Mouse (Mus musculus): ENCODE data around the gene Tom1l2. TPM values are rescaled to one million over a fixed set of nuclear protein-coding genes. Genes with fewer than 3 reads are reported as not detected.

The Tom1l2 gene
- polyA plus RNA-seq, 1 experiment from 2014 or later = 26.1 TPM

DNA sequence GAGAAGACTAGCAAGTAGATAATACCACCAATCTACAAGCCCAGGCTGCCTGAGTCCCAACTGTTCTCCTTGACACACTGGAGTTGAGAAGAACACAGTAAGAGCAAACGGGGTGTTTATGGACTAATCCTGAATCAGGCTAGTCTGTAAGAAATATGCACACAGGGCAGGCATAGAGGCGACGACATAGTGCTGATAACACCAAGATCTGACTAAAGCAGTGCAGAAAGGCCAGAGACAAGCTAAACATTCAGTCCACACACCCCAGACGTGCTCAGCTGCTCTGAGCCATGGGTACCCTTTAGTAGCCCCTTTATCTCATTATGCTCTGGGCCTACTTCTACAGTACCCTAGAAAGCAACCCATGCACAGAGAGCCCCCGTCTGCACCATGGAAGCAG is 73.2 kb downstream of the Tom1l2 start:
- peaks cover 24% of the 10 kb centered on the region for H3K4me1 ChIP-seq
- no peak overlapping the region for H3K27ac ChIP-seq
- H3K9ac ChIP-seq = no peak overlapping the region
- H3K27me3 ChIP-seq = no peaks in the 10 kb centered on the region
- no peak overlapping the region for H3K4me2 ChIP-seq
- no peak overlapping the region for H3K4me3 ChIP-seq
- WGBS = 61% methylated on average over 5 of the region's 5 CpGs
- H3K36me3 ChIP-seq = no peaks in the 10 kb centered on the region
- ATAC-seq (ENCODE audit: borderline replicate concordance, extremely low read depth, low FRiP score, low TSS enrichment) = no peak
- H3K9me3 ChIP-seq = no peaks in the 10 kb centered on the region

DNA sequence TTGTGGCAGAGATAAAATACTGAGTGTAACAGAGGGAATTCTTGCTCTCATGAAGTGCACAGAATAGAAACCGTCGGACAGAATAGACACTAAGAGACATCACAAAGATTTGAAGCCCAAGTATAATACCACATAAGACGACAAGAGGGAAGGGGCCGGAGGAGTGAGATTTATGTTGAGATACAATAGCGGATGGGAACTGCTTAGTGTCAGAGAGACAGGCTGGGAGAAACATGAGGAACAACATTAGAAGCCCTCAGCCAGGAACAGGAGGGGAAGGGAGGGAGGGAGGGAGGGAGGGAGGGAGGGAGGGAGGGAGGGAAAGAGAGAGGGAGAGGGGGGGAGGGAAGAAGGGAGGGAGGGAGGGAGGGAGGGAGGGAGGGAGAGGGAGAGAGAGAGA is 74.9 kb downstream of the Tom1l2 start:
- Histone ChIP-seq H3K4me1 (peaks cover 39% of the 10 kb centered on the region), H3K4me3 (no peak overlapping the region), H3K36me3 (no peaks in the 10 kb centered on the region), H3K27ac (no peak overlapping the region), H3K4me2 (no peak overlapping the region), H3K27me3 (no peaks in the 10 kb centered on the region), H3K9ac (no peak overlapping the region), H3K9me3 (no peaks in the 10 kb centered on the region)
- no peak for ATAC-seq (ENCODE audit: borderline replicate concordance, extremely low read depth, low FRiP score, low TSS enrichment)
- WGBS = 31% methylated on average over 5 of the region's 5 CpGs

DNA sequence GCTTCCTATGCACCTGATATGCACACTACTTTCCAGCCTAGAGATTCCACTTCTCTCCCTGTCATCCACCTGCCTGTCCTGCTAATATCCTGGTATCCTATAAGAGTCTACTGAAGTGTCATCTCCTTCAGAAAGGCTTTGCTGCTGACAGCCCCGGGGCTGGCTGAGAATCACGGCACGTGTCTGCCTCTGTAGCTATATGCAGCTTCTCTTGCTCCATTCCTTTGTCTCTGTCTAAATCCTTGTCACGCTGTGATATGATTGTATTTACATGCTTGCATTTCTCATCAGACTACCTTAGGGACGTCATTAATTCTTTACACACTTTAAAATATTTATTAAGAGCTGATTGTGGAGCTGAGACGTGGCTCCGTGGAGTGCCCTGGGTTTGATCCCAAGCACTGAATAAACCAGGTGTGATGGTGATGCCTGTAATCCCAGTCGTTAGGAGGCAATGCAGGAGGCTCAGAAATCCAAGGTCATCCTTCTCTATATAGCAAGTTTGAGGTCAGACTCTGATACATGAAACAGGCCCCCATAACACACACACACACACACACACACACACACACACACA is 75.5 kb downstream of the Tom1l2 start:
- 62% methylated on average over 8 of the region's 8 CpGs for WGBS
- peaks cover 40% of the 10 kb centered on the region for H3K4me1 ChIP-seq

DNA sequence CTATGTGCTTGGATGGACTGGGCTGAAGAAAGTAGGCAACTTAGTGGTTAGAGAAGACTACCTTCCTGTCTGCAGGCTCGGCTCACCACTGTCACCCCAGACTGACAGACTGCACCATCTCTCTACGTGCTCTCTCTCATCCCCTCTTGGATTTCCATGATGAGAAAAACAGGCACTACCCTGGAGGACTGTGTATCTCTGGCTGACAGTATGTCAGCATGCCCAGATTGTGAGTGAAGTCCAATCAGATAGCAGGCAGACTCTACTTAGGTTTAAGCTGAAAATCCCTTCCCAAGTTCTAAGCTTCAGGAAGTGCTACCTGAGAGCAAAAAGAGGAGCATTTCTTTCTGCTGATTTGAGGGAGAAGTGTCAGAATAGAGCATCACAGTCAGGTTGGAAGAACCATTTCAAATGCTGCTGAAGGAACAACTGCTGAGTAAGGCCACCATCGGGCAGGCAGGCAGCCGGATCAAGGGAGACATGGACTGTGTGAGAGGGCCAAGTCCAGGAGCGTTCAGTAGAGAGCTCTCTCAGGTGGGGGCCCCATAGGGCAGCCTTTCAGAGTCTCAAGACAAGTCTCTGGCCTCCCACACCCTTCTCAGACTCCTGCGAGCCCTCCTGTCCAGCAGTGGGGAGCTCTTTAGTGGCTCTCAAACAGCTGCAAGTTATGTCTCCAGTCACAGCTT is 76.2 kb downstream of the Tom1l2 start:
- Histone ChIP-seq H3K36me3 (no peaks in the 10 kb centered on the region), H3K4me1 (peaks cover 40% of the 10 kb centered on the region), H3K27ac (no peak overlapping the region), H3K9me3 (no peaks in the 10 kb centered on the region), H3K9ac (no peak overlapping the region), H3K4me2 (no peak overlapping the region), H3K27me3 (no peaks in the 10 kb centered on the region), H3K4me3 (no peak overlapping the region)
- ATAC-seq (ENCODE audit: borderline replicate concordance, extremely low read depth, low FRiP score, low TSS enrichment) = no peak
- WGBS = 84% methylated on average over 6 of the region's 6 CpGs

More for the DNA sequence above, 75.5 kb downstream of the Tom1l2 start:
- no peaks in the 10 kb centered on the region for H3K27me3 ChIP-seq
- no peaks in the 10 kb centered on the region for H3K9me3 ChIP-seq
- H3K9ac ChIP-seq = no peak overlapping the region
- H3K4me3 ChIP-seq = no peak overlapping the region
- H3K36me3 ChIP-seq = no peaks in the 10 kb centered on the region
- H3K27ac ChIP-seq = no peak overlapping the region
- H3K4me2 ChIP-seq = no peak overlapping the region
- ATAC-seq (ENCODE audit: borderline replicate concordance, extremely low read depth, low FRiP score, low TSS enrichment) = no peak

DNA sequence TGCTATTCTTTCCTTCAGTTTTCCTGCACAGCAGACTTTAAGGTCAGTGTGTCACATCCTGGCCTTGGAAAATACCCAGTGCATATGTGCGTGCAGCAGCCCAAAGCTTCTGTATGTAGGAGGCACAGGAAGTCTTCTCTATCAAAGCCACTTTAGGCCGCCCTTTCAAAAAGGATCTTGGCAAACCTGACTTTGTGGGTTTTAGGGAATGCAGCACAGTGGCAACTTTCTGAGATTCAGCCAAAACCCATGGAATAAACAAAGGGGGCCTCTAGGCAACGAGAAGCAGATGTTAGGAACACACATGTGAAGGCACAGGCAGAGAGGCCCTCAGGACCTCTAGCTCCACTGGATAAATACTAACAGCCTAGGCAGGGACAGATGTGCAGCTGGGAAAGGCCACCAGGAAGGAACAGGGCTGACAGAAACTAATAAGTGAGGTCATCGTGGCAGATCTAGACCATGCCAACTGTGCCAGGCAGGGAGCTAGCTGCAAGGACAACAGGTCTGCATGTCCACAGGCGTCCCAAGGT is 79.4 kb downstream of the Tom1l2 start:
- 38% methylated on average over 5 of the region's 5 CpGs for WGBS
- H3K4me3 ChIP-seq = no peak overlapping the region
- no peaks in the 10 kb centered on the region; the same call in 1 of the 2 replicates for H3K36me3 ChIP-seq
- H3K4me1 ChIP-seq = peaks cover 22% of the 10 kb centered on the region
- H3K27ac ChIP-seq = peak overlapping the region; percentile 86
- H3K27me3 ChIP-seq = no peaks in the 10 kb centered on the region
- no peak overlapping the region for H3K4me2 ChIP-seq
- no peaks in the 10 kb centered on the region for H3K9me3 ChIP-seq
- no peak overlapping the region for H3K9ac ChIP-seq
- ATAC-seq (ENCODE audit: borderline replicate concordance, extremely low read depth, low FRiP score, low TSS enrichment) = peak; percentile 84

DNA sequence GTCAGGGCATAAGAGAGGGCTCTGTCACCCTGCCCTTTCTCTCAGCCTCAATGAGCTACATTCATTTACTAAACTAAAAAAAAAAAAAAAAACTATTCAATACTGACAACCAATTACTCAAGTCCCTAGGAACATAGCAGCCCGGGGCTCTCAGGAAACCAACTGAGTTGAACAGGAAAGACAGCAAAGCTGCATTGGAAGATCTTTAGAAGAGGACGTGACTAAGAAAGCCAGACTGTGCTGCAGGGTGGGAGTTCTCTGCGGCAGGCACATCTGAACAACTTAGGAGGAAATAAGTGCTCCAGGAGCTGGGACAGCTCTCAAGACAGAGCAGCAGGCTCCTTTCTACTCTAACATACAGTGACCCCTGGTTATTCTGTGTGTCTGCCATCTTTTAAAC is 84.1 kb downstream of the Tom1l2 start:
- WGBS = 60% methylated on average over 3 of the region's 3 CpGs
- H3K9ac ChIP-seq = no peak overlapping the region
- no peaks in the 10 kb centered on the region; the same call in 1 of the 2 replicates for H3K36me3 ChIP-seq
- ATAC-seq (ENCODE audit: borderline replicate concordance, extremely low read depth, low FRiP score, low TSS enrichment) = no peak
- no peak overlapping the region for H3K4me2 ChIP-seq
- peak overlapping the region; percentile 68 for H3K27ac ChIP-seq
- H3K4me3 ChIP-seq = no peak overlapping the region
- H3K27me3 ChIP-seq = no peaks in the 10 kb centered on the region
- H3K9me3 ChIP-seq = no peaks in the 10 kb centered on the region
- peaks cover 8% of the 10 kb centered on the region for H3K4me1 ChIP-seq

DNA sequence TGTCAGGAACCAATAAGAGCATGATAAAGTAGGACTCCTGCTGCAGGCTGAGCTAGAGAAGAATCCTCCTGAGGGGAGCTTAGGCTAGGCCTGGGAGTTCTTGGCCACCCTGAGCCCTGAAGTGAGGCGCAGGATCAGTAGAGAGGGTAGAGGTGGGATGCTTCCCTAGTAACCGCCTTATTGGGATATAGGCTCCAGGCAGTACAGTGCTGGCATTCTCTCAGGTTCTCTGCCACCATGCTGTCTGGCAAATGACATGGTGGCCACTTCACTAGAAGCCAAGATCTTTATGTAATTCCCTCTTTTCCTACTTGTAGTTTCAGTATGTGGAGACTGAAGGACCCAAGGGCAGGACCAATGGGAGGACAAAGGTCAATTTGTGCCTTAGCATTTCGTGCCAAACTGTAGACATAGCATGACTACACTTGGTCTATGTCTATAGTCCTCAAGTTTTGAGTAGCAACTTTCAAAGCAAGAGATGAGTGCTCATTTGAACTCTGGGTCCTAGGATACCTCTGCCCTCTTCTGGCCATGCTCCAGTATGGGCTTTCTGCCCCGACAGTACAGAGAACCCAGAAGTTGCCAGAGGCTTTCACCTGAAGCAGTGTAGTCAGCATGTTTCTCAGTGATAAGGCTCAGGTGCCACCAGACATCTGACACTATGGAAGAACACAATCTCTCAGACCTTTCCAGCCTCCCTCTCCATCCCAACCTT is 87.3 kb downstream of the Tom1l2 start:
- 79% methylated on average over 4 of the region's 4 CpGs for WGBS
- H3K9me3 ChIP-seq = no peaks in the 10 kb centered on the region
- H3K9ac ChIP-seq = no peak overlapping the region
- H3K4me1 ChIP-seq = no peaks in the 10 kb centered on the region
- no peak overlapping the region for H3K27ac ChIP-seq
- no peak for ATAC-seq (ENCODE audit: borderline replicate concordance, extremely low read depth, low FRiP score, low TSS enrichment)
- no peaks in the 10 kb centered on the region; the same call in 1 of the 2 replicates for H3K36me3 ChIP-seq
- no peaks in the 10 kb centered on the region for H3K27me3 ChIP-seq
- no peak overlapping the region for H3K4me2 ChIP-seq
- H3K4me3 ChIP-seq = no peak overlapping the region

DNA sequence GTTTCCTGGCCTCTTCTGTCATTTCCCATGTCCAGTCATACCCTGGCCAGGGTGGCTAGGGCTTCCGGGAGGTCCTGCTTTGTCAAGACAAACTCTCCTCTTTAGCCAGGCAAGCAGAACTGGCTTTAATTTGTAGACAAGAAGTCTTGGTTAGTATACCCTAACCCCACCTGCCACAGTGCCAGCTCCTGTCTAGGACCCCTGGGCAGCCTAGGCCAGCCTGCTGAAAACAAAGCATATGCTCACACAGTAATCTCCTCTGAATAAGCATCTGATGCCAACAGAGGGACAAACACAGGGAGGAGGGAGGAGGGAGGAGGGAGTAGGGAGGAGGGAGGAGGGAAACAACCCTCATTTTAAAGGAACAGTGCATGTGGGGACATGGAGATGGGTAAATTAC is 88.1 kb downstream of the Tom1l2 start:
- Histone ChIP-seq H3K4me3 (no peak overlapping the region), H3K27ac (no peak overlapping the region), H3K9ac (no peak overlapping the region), H3K4me2 (no peak overlapping the region), H3K4me1 (no peaks in the 10 kb centered on the region), H3K27me3 (no peaks in the 10 kb centered on the region), H3K9me3 (no peaks in the 10 kb centered on the region), H3K36me3 (no peaks in the 10 kb centered on the region; the same call in 1 of the 2 replicates)
- ATAC-seq (ENCODE audit: borderline replicate concordance, extremely low read depth, low FRiP score, low TSS enrichment) = no peak
- 88% methylated on average over 1 of the region's 1 CpGs for WGBS

DNA sequence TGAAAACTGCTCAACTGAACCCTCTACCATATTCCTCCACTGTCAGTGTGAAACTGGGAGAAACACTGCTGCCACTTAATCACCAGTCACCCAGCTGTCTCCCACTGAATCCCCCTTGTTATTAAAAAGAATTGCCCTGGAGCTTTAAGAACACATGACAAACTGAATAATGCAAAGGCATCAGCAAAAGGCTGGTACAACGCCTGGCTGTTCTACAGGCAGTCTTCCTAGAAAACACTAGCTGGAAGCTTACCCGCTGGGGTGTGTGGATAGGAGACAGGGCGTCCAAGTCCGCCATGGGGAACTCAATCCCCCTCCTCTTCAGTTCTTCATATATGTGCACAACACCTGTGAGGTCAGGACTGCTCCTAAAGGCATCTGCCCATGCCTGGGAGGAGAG is 90.3 kb downstream of the Tom1l2 start:
- 86% methylated on average over 4 of the region's 4 CpGs for WGBS
- no peaks in the 10 kb centered on the region for H3K9me3 ChIP-seq
- H3K27me3 ChIP-seq = no peaks in the 10 kb centered on the region
- H3K4me1 ChIP-seq = no peaks in the 10 kb centered on the region
- no peak for ATAC-seq (ENCODE audit: borderline replicate concordance, extremely low read depth, low FRiP score, low TSS enrichment)
- H3K4me2 ChIP-seq = no peak overlapping the region
- no peaks in the 10 kb centered on the region for H3K36me3 ChIP-seq
- no peak overlapping the region for H3K27ac ChIP-seq
- no peak overlapping the region for H3K4me3 ChIP-seq
- no peak overlapping the region for H3K9ac ChIP-seq

DNA sequence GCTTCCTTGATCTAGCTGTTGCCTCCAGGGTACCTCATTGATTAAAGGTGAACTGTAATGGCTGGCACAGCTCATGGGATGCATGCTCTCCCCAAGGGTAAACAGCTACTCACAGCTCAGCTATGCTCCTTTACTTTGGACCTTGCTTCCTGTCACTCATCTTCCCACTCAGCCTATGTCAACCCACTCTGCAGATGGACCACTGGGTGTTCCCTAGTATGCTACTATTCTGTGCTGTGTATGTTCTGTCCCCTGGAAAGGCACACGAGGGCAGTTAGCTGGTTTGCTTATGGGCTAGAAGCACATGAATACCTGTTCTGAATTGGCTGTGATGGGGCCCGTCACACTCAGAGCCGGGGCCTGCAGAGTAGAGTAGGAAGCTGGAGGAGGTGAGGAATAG is 92.0 kb downstream of the Tom1l2 start:
- Histone ChIP-seq H3K4me2 (no peak overlapping the region), H3K36me3 (no peaks in the 10 kb centered on the region), H3K4me1 (peaks cover 12% of the 10 kb centered on the region), H3K9me3 (no peaks in the 10 kb centered on the region), H3K9ac (no peak overlapping the region), H3K27me3 (no peaks in the 10 kb centered on the region), H3K4me3 (no peak overlapping the region), H3K27ac (no peak overlapping the region)
- WGBS = 85% methylated on average over 3 of the region's 3 CpGs
- no peak for ATAC-seq (ENCODE audit: borderline replicate concordance, extremely low read depth, low FRiP score, low TSS enrichment)

DNA sequence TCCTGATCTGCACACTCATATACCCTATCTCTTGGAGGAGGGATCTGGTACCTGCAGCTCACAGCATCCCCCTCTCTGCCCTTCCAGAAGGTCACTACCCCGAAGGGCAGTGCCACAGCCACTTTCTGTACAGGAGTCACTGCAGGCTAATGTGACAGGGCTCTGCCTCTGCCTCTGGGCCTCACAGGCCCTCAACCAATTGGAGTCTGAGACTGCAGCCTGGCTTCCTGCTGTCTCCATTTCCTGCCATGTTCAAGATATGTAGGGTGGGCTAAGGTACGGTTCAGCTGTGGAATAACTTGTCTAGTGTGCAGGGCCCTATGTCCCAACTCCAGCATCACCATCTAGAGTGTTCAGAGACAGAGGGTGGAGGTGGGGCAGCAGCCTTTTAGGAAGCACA is 95.0 kb downstream of the Tom1l2 start:
- Histone ChIP-seq H3K4me2 (no peak overlapping the region), H3K36me3 (no peaks in the 10 kb centered on the region), H3K4me3 (no peak overlapping the region), H3K27ac (no peak overlapping the region), H3K9ac (no peak overlapping the region), H3K27me3 (no peaks in the 10 kb centered on the region), H3K4me1 (peaks cover 22% of the 10 kb centered on the region), H3K9me3 (no peaks in the 10 kb centered on the region)
- 65% methylated on average over 2 of the region's 2 CpGs for WGBS
- ATAC-seq (ENCODE audit: borderline replicate concordance, extremely low read depth, low FRiP score, low TSS enrichment) = no peak

DNA sequence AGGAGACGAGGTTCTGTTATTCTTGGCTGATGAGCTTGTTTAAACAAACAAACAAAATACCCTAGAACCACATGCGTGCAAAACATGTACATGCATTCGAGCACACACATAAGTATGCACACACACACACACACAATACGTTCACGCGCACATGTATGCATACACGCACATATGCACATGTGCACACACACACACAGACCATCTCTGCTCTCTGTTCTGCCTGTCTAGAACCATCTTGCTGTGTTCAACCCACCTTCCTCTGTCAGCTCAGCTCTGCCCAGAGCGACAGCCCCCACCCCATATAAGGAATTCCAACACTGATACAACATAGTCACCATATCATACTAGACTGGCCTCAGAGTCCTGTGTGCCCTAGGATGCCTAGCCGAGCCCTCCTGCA is 96.0 kb downstream of the Tom1l2 start:
- WGBS = 69% methylated on average over 9 of the region's 9 CpGs
- Histone ChIP-seq H3K9ac (no peak overlapping the region), H3K9me3 (no peaks in the 10 kb centered on the region), H3K27ac (0 out of 2 replicates have a peak overlapping the region, but pooled peaks have one; percentile 5), H3K4me1 (peaks cover 22% of the 10 kb centered on the region), H3K4me2 (no peak overlapping the region), H3K36me3 (no peaks in the 10 kb centered on the region), H3K27me3 (no peaks in the 10 kb centered on the region), H3K4me3 (no peak overlapping the region)
- ATAC-seq (ENCODE audit: borderline replicate concordance, extremely low read depth, low FRiP score, low TSS enrichment) = peak; percentile 40; the same call in 1 of the 2 replicates
